Mouse (Mus musculus) bone marrow macrophage, adult 2 months (primary cell): ENCODE measurements around the gene Chst2. TPM values are rescaled to one million over a fixed set of nuclear protein-coding genes. Genes with fewer than 3 reads are reported as not detected.

Experiments used
- H3K27ac ChIP-seq: 2 replicates; pipeline ENCODE4 v1.5.1; 2012; ENCODE audit warnings: low read depth, low read length; ENCODE audit not compliant: insufficient read depth
- H3K4me1 ChIP-seq: 2 replicates; pipeline ENCODE4 v1.6.1; 2012; ENCODE audit warnings: low read length; ENCODE audit not compliant: control insufficient read depth, insufficient read depth
- H3K4me3 ChIP-seq: 2 replicates; pipeline ENCODE4 v1.5.1; 2012; ENCODE audit warnings: mild to moderate bottlenecking, low read length, moderate library complexity; ENCODE audit not compliant: insufficient read depth
- CTCF ChIP-seq: IDR thresholded peaks from 2 replicates; pipeline ENCODE4 v1.5.1; 2012; ENCODE audit warnings: low read depth, mild to moderate bottlenecking, low read length, moderate library complexity
- POLR2A ChIP-seq: IDR thresholded peaks from 2 replicates; pipeline ENCODE4 v1.6.1; 2012; ENCODE audit warnings: mild to moderate bottlenecking, low read depth, low read length, borderline replicate concordance
- polyA plus RNA-seq: library from polyadenylated mRNA; stranded (reverse); fragments of >200 nt; gene quantifications from 2 replicates; pipeline ENCODE4 v1.2.4, GENCODE M21; 2012; ENCODE audit not compliant: missing spikeins, insufficient read depth, insufficient read length

Gene Chst2
- polyA plus RNA-seq, 1 experiment = not detected

DNA sequence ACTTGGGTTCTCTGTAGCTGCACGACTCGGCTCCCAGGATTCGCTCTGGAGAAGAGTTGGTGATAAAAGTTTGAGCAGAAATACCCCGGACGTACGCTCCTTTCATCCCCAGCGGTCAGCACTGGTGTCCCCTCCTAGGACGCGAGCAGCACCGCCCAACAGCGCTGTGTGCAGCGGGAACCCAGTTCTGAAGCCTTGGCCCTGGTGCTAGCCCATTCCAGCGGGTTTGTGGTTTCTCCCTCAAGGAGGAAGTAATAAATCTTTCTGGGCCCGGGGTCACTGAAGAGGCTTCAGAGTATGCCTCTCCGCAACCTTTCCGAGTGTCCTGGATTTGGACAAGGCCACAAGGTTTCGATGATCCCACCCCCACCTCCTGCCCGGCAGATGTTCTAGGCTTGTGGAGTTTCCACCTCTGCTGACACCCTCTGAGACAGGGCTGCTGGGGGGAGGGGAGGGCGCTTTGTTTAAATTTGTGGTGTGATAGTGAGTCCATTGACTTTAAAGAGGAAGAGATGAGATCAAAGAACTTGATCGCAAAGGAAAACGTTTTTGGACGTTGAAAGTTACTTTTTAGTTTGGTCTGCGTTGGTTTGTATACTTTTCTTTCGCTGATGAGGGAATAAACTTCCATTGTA lies 1.2 kb upstream of the Chst2 start:
- Histone ChIP-seq H3K4me3 (peak overlapping the region; percentile 28; the same call in 1 of the 2 replicates), H3K27ac (no peak overlapping the region), H3K4me1 (no peaks in the 10 kb centered on the region)
- TF ChIP-seq CTCF (no peak), POLR2A (no peak)

DNA sequence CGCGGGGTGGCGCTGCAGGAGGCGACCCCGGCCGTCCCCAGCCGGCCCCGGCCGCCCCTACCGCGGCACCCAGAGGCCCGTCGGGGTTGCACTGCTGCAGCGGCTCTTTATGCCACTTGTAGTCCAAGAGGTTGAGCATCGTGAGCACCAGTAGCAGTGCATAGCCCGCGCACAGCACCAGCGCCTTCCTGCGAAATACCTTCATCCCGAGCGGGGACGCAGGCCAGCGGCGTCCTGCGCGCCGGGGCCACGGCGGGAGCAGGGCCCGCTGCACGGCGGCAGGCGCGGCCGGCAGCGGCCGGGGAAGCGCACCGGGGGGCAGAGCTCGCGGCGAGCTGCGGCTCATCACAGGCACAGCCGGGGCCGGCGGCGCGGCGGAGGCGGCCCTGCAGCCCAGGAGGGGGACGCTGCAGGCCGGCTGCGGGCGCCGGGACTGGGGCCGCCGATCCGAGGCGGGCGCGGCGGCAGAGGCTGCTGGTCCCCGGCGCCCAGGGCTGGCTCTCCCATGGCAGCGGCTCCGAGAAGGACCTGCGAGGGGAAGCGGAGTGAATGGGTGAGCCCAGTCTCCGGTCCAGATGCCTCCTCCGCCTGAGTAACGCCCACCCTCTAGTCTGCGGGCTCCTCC lies 464 bp downstream of the Chst2 start:
- H3K4me1 ChIP-seq = no peaks in the 10 kb centered on the region
- no peak overlapping the region for H3K4me3 ChIP-seq
- no peak for TF ChIP-seq POLR2A
- TF ChIP-seq CTCF = no peak
- H3K27ac ChIP-seq = no peak overlapping the region

DNA sequence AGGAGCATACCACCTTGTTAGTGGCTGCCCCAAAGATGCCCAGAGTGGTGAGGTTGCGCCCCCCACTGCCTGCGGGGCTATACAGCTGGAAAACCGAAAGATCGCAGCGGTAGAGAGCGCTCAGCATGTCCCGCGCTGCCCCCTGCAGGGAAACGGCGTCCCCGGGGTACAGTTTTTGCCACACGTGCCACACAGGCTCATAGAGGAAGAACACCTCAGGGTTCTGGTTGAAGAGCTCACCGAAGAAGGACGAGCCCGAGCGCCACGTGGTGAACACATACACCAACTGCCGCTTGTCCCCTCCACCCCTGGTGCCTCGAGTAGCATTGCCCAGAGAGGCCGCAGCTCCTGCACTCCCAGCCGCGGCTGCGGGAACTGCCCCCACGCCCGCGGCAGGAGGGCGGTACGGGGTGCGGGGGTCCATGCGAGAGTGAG lies 994 bp downstream of the Chst2 start:
- no peak overlapping the region for H3K4me3 ChIP-seq
- TF ChIP-seq POLR2A (no peak), CTCF (no peak)
- H3K27ac ChIP-seq = no peak overlapping the region
- H3K4me1 ChIP-seq = no peaks in the 10 kb centered on the region

DNA sequence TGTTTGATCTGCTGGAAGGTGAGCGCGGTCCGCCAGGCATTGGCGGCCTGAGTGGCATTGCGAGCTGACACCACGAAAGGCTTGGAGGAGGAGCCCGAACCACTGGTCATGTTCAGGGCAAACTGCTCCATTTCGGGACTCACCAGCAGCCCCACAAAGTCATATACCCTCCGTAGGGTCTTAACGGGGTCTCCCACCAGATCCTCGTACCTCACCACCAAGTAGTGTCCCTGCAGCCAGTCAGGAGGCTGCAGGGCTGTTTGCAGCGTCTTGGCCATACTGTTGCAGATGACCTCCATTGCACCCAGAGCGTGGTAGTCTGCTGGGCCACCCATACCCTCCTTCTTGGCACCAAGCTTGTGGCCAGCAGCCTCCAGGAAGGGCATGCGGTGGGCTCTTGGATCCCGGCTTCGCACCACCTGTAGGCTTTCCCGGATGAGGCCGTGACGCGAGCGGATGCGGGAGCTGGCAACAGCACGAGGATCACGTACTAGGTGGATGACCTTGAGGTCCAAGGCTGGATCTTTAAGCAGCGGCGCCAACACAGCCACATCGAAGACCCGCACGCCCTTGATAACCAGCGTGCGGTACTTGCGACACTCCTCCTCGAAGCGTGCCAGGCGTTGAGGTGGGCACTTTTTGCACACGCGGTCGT lies 1.6 kb downstream of the Chst2 start:
- no peak for TF ChIP-seq CTCF
- TF ChIP-seq POLR2A = no peak
- no peak overlapping the region for H3K27ac ChIP-seq
- H3K4me1 ChIP-seq = no peaks in the 10 kb centered on the region
- no peak overlapping the region for H3K4me3 ChIP-seq

DNA sequence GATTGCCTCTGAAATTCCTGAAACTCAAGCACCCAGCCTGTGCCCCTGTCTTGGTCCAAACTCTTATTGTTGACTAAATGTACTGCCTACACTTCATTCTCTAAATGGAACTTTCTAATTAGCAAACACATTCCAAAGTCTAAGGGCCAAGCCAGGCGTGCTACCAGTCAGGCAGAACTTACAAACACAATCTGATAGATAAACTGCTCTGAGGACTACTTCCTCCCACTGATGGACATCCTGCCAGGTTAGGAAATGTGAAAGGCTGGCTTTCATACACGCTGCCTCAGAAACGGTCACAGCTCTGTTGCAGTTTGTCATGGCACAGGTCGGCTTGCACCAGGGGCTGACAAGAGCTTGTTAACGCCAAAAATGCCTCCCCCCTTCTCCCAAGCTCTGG lies 4.8 kb downstream of the Chst2 start:
- H3K27ac ChIP-seq = no peak overlapping the region
- TF ChIP-seq POLR2A (no peak), CTCF (no peak)
- H3K4me3 ChIP-seq = no peak overlapping the region
- H3K4me1 ChIP-seq = no peaks in the 10 kb centered on the region

DNA sequence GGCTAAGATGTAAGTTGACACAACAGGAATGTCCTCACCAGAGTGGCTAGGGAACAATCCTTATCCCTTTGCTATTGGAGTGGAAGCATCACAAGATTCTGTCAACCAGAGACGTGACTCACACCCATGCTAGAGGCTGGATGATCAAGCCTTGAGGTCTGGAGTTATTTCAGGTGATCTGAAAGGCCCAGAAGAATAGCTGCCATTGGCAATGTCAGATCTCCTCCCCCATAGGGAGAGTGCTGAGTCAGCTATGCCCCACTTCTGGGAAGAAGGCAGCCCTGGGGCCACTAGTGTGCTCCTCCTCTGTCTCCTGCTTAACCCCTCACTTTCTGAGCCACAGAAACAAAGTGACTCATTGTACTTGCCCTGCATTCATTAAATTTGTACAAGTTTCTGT lies 14.5 kb downstream of the Chst2 start:
- Histone ChIP-seq H3K27ac (no peak overlapping the region), H3K4me3 (no peak overlapping the region), H3K4me1 (no peaks in the 10 kb centered on the region)
- no peak for TF ChIP-seq CTCF
- no peak for TF ChIP-seq POLR2A

DNA sequence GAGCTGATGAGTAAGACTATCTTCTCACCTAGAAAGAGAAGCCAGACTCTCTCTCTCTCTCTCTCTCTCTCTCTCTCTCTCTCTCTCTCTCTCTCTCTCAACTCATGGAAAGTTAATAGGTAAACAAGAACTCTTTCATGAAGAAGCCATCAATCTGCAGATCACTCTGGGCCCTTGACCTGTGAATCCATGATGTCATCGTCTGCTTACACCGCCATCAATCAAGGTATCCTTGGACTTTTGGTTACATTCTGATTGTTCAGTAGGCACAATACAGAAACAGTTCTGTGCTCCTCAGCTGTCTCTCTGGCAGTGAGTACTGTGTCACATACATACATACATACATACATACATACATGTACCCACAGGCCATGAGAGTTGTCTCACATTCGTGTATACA lies 16.6 kb downstream of the Chst2 start:
- no peak for TF ChIP-seq CTCF
- TF ChIP-seq POLR2A = no peak
- no peaks in the 10 kb centered on the region for H3K4me1 ChIP-seq
- no peak overlapping the region for H3K27ac ChIP-seq
- no peak overlapping the region for H3K4me3 ChIP-seq

DNA sequence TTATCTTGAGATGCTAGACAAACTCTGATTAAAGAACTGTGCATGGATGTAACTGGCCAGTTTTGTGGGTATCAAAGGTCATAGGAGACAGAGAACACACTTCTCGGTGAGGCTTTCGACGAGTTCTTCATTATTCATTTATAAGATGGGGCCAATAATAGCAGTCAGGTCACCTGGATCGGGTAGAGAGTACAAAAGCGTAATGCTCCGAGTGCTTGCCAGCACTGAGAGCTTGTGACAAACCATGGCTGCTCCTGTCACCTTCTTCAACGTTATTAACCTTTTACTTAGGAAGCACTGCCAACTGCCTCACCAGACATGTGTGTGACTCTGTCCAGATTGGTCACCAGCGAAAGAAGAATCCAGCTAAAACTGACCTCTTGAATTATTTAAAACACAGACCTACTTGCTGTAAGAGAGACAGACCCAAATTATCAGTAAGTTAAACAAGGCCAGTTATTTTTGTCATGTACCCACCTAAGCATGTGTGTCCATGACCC lies 18.6 kb downstream of the Chst2 start:
- Histone ChIP-seq H3K27ac (no peak overlapping the region), H3K4me3 (no peak overlapping the region), H3K4me1 (no peaks in the 10 kb centered on the region)
- TF ChIP-seq CTCF (no peak), POLR2A (no peak)

DNA sequence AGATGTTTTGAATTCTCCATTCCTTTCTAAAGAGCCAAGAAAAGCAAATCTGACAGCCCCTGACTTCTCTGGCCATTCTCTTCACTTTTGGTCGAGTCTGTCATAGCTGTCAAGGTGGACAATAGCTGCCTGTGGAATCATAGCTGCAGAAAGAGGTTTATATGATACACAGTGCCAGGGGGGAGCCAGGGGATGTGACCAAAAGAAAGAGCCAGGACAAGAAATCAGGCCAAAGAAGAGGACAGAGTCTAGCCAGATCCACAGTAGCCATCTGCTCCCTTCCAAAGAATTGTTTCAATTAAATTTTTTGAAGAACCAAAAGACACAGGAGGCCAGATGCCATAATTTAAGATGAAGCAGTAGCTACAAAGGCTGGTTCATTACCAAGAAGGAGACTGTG lies 30.6 kb downstream of the Chst2 start:
- H3K4me1 ChIP-seq = no peaks in the 10 kb centered on the region
- no peak overlapping the region for H3K4me3 ChIP-seq
- no peak overlapping the region for H3K27ac ChIP-seq
- TF ChIP-seq POLR2A (no peak), CTCF (no peak)

DNA sequence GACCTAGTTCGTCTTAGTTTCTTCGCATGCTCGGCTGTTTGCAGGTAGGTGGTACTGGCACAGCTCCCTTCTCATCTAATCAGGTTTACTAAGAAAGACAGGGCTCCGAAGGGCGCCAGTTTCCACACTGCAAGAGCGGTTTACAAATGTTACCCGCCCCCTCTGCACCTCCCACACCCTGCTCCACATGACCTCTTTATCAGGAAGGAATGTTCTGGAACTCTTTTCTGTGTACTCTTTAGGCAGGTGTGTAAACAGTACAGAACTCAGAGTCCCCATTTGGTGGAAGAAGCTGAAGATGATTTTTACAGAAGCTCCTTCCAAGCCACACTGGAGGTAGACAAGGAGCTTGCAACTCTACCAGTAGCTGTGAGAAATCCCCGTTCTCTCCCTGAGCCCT lies 31.2 kb downstream of the Chst2 start:
- Histone ChIP-seq H3K4me3 (no peak overlapping the region), H3K27ac (no peak overlapping the region), H3K4me1 (no peaks in the 10 kb centered on the region)
- no peak for TF ChIP-seq CTCF
- TF ChIP-seq POLR2A = no peak
